Mouse (Mus musculus): ENCODE data around the gene Lmbrd2. TPM values are rescaled to one million over a fixed set of nuclear protein-coding genes. Genes with fewer than 3 reads are reported as not detected.
"Not testable (repeated sequence)": the region's sequence is repeated elsewhere in the genome, so short reads cannot be mapped to it uniquely, and the experiment has no call there.

Lmbrd2 gene
- polyA plus RNA-seq, 3 experiments from 2014 or later, result 2.8 to 5.0 (median 3.8) TPM

GRCm38 (mm10) chr15:9134891-9135507, 5.4 kb upstream of the Lmbrd2 start:
- no peak for ATAC-seq

DNA sequence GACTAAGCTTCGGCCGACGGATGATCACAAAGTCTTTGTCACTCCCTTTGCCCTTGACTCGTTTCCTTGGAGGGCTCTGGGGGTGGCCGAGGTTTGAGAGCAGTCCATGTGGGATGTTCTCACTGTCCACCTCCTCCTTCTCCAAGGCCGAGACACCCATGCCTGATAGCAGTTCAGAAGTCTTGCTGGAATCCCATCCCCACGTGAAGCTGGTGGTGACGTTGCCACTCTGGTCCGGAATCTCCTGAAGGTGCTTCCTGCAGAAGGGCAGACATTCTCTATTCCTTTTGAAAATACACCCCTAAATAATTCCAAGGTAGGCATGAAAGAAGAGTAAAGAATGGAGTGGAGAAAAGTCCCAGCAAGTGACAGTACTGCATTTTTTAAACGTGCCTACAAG, 903 bp upstream of the Lmbrd2 start:
- ATAC-seq, result no peak

GRCm38 (mm10) chr15:9140684-9141171, 378 bp downstream of the Lmbrd2 start:
- peak; percentile 39 for ATAC-seq

- ATAC-seq, result no peak
Observed at GRCm38 (mm10) chr15:9155325-9155724, 15.0 kb downstream of the Lmbrd2 start, which contains the start of gene Skp2. Skp2 (minus strand) TSS chr15:9155425.

- no peak for ATAC-seq
Observed at GRCm38 (mm10) chr15:9162557-9163070, 22.3 kb downstream of the Lmbrd2 start.

GRCm38 (mm10) chr15:9164125-9164524, 23.8 kb downstream of the Lmbrd2 start:
- no peak for ATAC-seq

- no peak for ATAC-seq
Observed at GRCm38 (mm10) chr15:9177038-9177437, 36.7 kb downstream of the Lmbrd2 start.

DNA sequence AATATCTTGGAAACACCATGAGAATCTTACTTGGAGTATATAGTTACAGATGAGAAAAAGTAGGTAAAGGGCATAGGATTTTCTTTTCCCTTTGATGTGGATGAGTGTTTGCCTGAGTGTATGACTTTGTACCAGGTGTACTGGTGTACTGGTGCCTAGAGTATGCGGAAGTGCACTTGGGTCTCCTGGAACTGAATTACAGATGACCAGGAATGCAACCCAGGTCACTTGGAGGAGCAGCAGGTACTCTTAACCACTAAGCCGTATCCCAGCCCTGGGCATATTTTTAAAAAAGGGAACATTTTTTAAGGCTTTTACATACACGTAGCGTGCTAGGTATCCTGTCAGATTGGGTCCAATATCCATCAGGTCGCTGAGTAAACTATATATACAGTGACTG, 43.6 kb downstream of the Lmbrd2 start:
- ATAC-seq, result no peak

- no peak for ATAC-seq
Observed at GRCm38 (mm10) chr15:9189796-9190195, 49.4 kb downstream of the Lmbrd2 start.

DNA sequence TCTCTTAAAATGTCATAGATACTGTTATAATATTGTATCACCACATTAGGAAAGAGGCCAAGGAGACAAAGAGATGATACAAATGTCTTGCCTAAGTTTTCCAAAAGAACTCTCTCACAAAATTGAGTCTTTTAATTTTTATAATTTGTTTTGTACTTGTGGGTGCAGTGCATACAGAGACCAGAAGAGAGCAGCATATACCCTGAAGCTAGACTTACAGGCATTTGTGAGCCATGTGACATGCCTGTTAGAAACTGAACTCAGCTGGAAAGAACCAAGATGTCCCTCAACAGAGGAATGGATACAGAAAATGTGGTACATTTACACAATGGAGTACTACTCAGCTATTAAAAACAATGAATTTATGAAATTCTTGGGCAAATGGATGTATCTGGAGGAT, 52.3 kb downstream of the Lmbrd2 start:
- ATAC-seq, result peak; percentile 46

DNA sequence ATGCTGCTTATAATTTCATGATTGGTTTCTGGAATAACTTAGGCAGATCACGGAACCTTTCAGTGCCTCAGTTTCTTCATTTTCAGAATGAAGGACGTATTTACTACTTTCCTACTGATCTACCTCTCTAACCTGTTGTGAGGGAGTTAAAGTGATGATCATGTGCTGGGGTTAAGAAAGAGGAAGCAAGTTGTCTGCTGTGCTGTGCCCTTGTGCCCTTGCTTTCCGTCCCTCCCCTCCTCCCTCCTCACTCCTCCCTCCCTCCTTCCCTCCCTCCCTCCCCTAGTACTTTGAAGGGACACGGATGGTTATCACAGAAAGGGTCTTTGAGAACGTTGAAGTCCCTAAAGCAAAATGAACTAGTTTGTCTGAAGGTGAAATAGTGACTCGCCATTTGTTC, 58.1 kb downstream of the Lmbrd2 start:
- ATAC-seq, result no peak

DNA sequence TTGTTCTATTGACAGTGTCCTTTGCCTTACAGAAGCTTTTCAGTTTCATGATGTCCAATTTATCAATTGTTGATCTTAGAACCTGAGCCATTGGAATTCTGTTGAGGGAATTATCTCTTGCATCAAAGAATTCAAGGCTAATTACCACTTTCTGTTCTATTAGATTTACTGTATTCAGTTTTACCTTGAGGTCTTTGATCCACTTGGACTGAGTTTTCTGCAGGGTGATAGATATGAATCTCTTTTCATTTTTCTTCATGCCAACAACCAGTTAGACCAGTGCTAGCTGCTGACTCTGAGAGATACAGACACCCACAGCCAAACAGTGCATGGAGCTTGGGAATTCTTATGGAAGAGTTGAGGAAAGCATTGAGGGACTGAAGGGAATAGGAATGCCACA, 71.5 kb downstream of the Lmbrd2 start:
- no peak for ATAC-seq

- not testable (repeated sequence) for ATAC-seq
Observed at GRCm38 (mm10) chr15:9213026-9213425, 72.7 kb downstream of the Lmbrd2 start.

DNA sequence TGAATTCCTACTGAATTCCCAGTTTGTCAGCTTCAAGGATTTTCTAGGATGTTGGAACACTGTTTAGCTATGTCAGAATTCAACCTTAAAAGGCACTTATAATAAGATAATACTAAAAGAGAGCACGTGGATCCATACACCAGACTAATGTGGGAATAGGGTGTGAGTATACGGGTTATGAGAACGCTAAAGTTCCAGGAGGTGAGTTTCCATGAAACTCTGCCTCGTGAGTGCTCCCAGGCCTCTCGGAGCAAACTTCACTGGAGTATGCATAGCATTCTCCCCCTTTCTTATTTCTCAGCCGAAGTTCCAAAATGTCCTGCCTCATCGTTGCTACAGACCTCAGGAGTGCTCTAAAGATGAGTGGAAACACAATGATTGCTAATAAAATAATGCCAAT, 73.1 kb downstream of the Lmbrd2 start:
- not testable (repeated sequence) for ATAC-seq

DNA sequence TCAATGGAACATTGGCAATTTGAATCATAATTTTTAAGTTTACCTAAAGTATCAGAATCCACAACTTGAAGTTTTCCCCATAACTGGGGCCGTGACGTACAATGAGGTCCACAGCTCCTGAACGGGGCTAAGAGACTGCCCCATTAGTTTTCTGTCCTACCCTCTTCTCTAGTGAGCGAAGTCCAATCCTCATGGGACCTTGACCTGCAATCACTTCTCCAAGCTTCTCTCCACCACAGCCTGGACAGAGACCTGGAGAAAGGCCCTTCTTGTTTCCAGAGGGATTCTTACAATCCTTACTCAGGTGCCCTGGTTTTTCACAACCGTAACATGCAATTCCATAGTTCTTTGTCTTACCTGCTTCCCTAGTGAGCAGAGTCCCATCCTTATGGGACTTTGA, 76.1 kb downstream of the Lmbrd2 start:
- no peak for ATAC-seq

GRCm38 (mm10) chr15:9230917-9231316, 90.6 kb downstream of the Lmbrd2 start:
- ATAC-seq, result not testable (repeated sequence)

DNA sequence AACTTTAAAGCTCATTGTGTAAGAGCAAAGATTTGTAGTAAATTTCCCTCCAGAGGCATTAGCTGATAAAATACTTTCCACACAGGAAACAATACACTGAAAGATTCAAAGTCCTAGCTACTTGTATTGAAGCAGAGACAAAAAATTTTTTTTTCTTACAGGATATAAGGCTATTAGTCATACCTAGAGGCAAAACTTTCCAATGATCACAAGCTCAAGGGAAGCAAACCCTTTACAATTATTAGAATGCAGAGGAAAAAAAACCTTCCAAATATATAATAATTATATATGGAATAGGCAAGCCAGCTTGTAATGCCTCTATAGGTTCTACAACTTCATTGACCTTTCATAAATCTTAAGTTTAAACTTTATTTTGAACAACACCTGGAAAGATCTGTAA, 106.0 kb downstream of the Lmbrd2 start:
- no peak for ATAC-seq

Other genes starting within 250 kb of the Lmbrd2 start
- under 1 TPM in 2 of 3 experiments, not detected in 1; 0.13 to 0.26 TPM for gene Ranbp3l, start 172.6 kb upstream of the Lmbrd2 start, polyA plus RNA-seq (2017; shearing (Covaris generic))
- gene Nadk2, start 69.3 kb upstream of the Lmbrd2 start, polyA plus RNA-seq (2017; shearing (Covaris generic)), result 1 to 10 TPM; 6.5 to 8.7 (median 8.4) TPM
- 1 to 10 TPM; 3.9 to 9.8 (median 6.3) TPM for gene Skp2, start 14.9 kb downstream of the Lmbrd2 start, polyA plus RNA-seq (2017; shearing (Covaris generic))
- gene Ugt3a1, start 136.3 kb downstream of the Lmbrd2 start, polyA plus RNA-seq (2017; shearing (Covaris generic)), result not detected
- gene Ugt3a2, start 195.0 kb downstream of the Lmbrd2 start, polyA plus RNA-seq (2017; shearing (Covaris generic)), result under 1 TPM in 1 of 3 experiments, not detected in 2; 0.24 TPM

All from inflammation-experienced regulatory T-cells, adult 6 months (primary cell).